ENCODE assay signal across 10 mouse cellular contexts in genomic region chr17:29789715-29790114, GRCm38 (mm10).
A peak's percentile ranks its signal among the peaks of the same experiment; 100 is the strongest.
DNase-seq lines count a peak whose midpoint lies in the region; ATAC-seq lines count a peak whose summit lies in the region.
"Had no signal": no experiment of that assay in that cellular context is flagged by ENCODE, and none has a peak within 500 bp of the region (broad histone marks: within the 10 kb centered on the region; RNA-seq: fewer than 3 reads in every experiment).

No protein-coding gene starts in this region.

- DNase-seq in heart, postnatal 10 days, result peak; percentile 24 to 59
- peak; percentile 41 for DNase-seq in thymus, postnatal 25 days
- DNase-seq in thymus, adult 18-20 months, result no peak
- peak; percentile 33 to 35 for DNase-seq in cerebellum, postnatal 36 days
- DNase-seq in embryo, embryonic 9.5 days (ENCODE audit: extremely low spot score), result no peak
- DNase-seq in embryo, embryonic 10.5 days (ENCODE audit: low spot score), result no peak
- no peak for DNase-seq in urinary bladder, adult 18-20 months (ENCODE audit: low spot score in 2 of 2)

- H3K9ac ChIP-seq in heart, embryonic 11.5 days (ENCODE audit: low read depth, low read length), result no peak overlapping the region
- H3K9ac ChIP-seq: embryonic facial prominence, embryonic 15.5 days; stomach, embryonic 15.5 days had no signal

- no peak for ATAC-seq in heart, embryonic 11.5 days (replicated peaks; ENCODE audit: insufficient number of reproducible peaks, low FRiP score, low TSS enrichment)

- H3K9me3 ChIP-seq in heart, embryonic 11.5 days (replicated peaks; ENCODE audit: control insufficient read depth, low read length), result 0 out of 2 replicates have a peak, but pooled peaks cover 3% of the 10 kb centered on the region
- H3K9me3 ChIP-seq: embryonic facial prominence, embryonic 15.5 days; stomach, embryonic 15.5 days had no signal

- intact Hi-C loops in heart, postnatal 10 days (cut with DNase I), result no loop called here

- no peak overlapping the region for H3K27ac ChIP-seq in heart, embryonic 11.5 days (ENCODE audit: low read depth, low read length)
- H3K27ac ChIP-seq: embryonic facial prominence, embryonic 15.5 days; stomach, embryonic 15.5 days had no signal

- no peaks in the 10 kb centered on the region for H3K36me3 ChIP-seq in heart, embryonic 11.5 days (ENCODE audit: control insufficient read depth, insufficient read depth, low read length)
- H3K36me3 ChIP-seq: embryonic facial prominence, embryonic 15.5 days; stomach, embryonic 15.5 days had no signal

- H3K4me3 ChIP-seq in heart, embryonic 11.5 days (ENCODE audit: low read depth, low read length), result no peak overlapping the region
- H3K4me3 ChIP-seq: embryonic facial prominence, embryonic 15.5 days; stomach, embryonic 15.5 days had no signal

- H3K4me1 ChIP-seq in heart, embryonic 11.5 days (ENCODE audit: control insufficient read depth, insufficient read depth, low read length), result no peaks in the 10 kb centered on the region

- H3K4me2 ChIP-seq in heart, embryonic 11.5 days, result no peak overlapping the region
- H3K4me2 ChIP-seq: embryonic facial prominence, embryonic 15.5 days; stomach, embryonic 15.5 days had no signal

- WGBS in heart, embryonic 11.5 days (ENCODE audit: insufficient replicate concordance), result 54% methylated on average over 9 of the region's 9 CpGs

- peaks cover 4% of the 10 kb centered on the region; the same call in 1 of the 2 replicates for H3K27me3 ChIP-seq in heart, embryonic 11.5 days (ENCODE audit: control insufficient read depth, insufficient read depth, low read length)
- H3K27me3 ChIP-seq: embryonic facial prominence, embryonic 15.5 days; stomach, embryonic 15.5 days had no signal

Comparison
In these comparisons a context has a peak if more than half of its experiments do, and no peak if none do; other contexts are left out.
1. DNase-seq: peak in heart, postnatal 10 days (2 of 2), thymus, postnatal 25 days (single experiment) and cerebellum, postnatal 36 days (2 of 2); none in thymus, adult 18-20 months (0 of 2), embryo, embryonic 9.5 days (single experiment), embryo, embryonic 10.5 days (single experiment) and urinary bladder, adult 18-20 months (0 of 2).